Mouse (Mus musculus) NIH3T3 (cell line): ENCODE measurements around the gene Spire2.
A peak's percentile ranks its signal among the peaks of the same experiment; 100 is the strongest.
"Not testable (repeated sequence)": the region's sequence is repeated elsewhere in the genome, so short reads cannot be mapped to it uniquely, and the experiment has no call there.

Experiments
- DNase-seq: peaks from one replicate; pipeline ENCODE4 v3.0.0-alpha.2; 2012; ENCODE audit warnings: low read depth

The Spire2 gene

DNA sequence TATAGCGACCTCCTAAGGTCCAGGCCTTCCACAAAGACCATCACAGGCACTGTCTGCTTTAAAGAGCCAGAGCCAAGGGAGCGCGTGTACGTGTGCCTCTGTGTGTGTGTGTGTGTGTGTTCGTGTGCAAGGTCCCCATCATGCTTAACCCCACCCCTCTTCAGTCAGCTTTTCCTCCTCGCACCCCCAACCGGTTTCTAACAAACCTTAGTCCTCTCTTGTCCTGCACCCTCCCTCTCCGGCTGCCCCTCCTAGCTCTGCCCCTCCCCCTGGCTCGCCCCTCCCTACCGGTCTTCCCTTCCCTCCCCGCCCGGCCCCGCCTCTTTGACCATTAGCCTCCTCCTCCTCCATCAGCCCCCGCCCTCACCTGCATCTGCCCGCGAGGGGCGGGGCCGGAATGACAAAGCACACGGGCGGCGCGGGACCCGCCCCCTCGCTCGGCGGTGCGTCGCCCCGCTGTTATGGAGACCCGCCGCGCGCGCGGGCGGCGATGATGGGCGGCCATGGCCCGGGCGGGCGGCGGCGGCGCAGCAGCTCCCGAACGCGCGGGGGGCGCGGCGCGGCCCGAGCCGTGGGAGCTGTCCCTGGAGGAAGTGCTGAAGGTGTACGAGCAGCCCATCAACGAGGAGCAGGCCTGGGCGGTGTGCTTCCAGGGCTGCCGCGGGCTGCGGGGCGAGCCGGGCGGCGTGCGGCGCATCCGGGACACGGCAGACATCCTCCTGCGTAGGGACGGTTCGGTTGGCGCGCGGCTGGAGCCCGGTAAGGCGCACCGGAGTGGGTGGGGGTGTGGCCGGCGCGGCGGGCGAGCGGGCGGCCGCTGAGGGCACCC, at the start of gene Spire2:
Spire2 (plus strand) TSS at position 452 of the 829 bp plus-strand sequence.
- peak; percentile 98 for DNase-seq

DNA sequence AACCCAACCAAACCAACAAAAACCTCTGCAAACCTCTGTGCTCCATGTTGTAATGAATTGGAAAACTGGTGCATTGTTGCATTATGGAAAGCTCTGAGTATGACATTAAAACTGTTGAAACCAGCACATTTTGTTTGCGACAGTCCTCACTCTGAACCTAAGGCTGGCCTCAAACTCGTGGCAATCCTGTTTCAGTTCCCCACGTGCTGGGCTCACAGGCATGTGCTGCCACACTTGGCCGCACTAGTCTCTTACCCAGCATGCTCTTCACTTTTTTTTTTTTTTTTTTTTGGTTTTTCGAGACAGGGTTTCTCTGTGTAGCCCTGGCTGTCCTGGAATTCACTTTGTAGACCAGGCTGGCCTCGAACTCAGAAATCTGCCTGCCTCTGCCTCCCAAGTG, 49.5 kb upstream of the Spire2 start:
- DNase-seq, result not testable (repeated sequence)

DNA sequence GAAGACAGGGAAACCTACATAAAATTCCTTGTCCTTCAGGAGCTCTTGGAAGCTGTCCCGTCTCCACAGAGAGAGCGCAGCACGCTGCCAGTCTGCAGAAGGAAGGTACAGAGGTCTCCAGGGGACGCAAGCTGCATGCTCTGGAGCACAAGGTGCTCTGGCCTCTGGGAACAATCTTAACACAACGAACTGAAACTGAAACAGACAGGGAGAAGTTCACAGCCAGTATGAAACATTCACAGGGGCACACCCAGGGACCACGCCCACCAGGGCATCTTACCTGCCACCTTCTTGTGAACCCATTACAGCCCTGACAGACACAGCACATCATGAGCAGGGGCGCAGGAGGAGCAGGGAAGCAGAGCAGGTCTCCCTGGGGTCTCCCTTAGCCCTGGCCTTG, 48.5 kb upstream of the Spire2 start:
- no peak for DNase-seq

DNA sequence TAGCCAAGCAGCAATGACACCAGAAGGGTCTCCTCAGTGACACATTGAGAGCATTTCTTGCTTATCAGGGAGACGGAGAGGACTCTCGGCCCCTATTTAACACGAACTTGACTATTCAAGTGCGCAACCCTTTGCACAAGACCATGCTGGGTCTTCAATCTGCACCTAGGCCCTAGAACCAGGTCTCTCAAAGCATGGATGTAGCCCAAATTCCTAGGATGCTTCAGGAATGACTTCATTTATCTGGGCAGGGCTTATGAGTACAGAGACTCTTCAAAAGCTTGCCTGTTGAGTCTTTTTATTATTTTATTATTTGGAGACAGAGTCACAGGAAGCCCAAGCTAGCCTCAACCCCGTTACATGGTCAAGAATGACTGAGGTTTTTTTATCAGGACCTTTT, 48.0 kb upstream of the Spire2 start:
- DNase-seq, result peak; percentile 57

DNA sequence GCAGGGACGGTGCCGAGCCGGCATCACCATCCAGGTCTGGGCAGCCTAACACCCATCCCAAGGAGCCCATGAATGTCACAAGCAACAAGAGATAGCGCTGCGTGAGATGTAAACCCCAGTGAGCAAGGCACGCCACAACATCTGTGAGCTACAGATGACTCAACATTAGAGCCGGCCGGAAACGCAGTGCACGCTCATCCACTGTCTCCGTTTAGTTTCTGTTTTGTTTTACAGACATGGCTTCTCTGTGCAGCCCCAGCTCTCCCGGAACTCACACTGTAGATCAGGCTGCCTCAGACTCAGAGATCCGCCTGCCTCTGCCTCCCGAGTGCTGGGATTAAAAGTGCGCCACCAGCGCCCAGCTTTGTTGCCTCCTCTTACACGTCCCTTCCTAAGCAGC, 45.2 kb upstream of the Spire2 start:
- DNase-seq, result no peak

DNA sequence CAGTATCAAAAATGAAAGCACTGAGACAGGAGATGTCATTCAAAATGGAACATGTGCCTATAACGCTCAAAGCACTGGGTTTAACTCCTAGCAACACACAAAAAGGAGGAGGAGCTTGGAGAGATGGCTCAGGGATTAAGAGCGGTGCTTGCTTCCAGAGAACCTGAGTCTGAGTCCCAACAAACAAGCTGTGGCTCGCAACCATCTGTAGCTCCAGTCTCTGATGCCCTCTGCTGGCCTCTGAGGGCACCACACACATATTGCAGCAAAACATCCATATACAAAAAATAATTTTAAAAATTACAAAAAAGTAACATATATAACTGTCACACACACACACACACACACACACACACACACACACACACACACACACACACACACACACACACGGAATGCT, 42.3 kb upstream of the Spire2 start:
- peak; percentile 73 for DNase-seq

DNA sequence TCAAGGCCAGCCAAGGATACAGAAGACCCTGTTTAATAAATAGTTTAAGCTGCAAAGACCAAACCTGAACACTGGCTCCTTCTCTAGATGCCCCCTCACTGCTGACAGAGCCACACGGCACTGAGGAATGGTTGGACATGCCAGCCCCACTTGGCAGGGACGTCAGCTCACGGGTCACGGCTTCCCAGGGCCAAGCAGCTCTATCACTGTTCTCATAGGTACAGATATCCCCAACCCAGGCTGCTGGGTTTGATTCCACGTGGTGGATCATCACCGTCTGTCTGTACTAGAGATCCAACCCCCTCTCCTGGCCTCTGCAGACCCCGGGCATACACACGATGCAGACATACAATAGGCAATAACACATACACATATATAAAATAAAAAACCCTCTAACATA, 41.8 kb upstream of the Spire2 start:
- DNase-seq, result no peak

DNA sequence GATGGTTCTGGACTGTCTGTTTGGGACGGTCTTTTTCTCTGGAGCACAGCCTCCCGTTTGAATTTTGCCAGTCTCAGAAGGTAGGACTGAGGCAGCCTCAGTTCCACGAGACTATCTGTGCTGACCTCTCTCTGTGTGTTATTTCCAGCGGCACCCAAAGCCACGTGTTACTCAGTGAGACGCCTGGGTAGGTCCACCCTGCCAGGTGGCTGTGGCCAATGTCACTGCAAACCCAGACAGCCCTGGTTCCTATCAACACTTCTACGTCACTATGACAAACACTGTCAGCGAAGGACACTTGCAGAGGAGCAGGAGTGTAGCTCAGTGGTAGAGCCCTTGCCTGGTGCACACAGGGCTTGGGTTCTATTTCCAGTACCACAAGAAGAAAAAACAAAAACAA, 40.8 kb upstream of the Spire2 start:
- no peak for DNase-seq

DNA sequence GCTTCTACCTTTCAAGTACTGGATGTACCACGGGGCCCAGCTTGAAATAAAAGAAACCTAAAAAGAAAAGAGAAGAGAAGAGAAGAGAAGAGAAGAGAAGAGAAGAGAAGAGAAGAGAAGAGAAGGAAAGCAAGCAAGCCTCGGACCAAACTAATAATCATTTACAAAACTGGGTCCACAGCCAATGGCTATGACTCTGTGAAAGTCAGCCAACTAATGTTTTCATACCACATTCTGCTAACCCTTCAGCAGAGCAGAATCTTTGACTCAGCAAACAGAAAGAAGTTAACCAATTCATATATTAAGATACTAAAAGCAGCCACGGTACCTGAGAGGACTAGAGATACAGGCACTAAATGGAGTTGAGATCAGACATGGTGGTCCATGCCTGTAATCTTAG, 40.2 kb upstream of the Spire2 start:
- DNase-seq, result peak; percentile 16

DNA sequence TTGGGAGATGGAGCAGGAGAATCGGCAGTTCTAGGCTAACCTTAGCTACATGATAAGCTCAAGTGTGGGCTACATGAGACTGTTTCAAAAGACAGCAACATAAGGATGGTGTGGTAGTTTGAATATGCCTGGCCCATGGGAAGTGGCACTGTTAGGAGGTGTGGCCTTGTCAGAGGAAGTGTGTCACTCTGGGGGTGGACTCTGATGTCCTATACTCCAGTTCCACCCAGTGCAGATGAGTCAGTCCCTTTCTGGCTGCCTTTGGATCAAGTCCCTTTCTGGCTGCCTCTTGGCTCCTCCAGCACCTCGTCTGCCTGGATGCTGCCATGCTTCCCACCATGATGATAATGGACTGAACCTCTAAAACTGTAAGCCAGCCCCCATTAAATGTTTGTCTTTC, 39.7 kb upstream of the Spire2 start:
- no peak for DNase-seq

DNA sequence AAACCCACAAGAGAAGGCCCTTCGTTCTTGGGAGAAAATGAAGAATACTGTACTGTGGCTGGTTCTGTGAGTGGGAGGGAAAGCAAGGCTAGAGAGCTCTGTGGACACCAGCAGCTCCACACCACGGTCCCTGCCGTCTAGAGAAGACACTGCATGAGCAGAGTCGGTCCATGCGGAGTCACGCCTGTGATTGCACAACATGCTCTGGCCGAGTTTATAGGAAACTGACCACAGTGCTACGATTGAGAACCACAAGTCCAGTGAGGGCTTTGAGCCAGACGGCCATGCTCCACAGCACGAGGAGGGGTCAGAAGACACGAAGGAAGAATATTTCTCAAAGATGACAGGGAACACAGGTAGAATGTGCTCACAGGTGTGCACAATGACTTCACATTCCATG, 34.2 kb upstream of the Spire2 start:
- no peak for DNase-seq

DNA sequence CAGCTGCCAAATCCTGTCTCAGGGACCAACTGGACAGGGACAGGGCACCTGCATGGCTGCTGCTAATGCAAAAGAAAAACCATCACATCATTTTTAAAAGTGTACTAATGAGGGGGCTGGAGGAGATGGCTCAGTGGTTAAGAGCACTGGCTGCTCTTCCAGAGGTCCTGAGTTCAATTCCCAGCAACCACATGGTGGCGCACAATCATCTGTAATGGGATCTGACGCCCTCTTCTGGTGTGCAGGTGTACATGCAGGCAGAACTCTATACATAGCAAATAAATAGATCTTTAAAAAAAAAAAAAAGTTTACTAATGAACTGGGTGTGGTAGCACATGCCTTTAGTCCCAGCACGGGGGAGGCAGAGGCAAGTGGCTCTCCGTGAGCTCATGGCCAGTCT, 23.8 kb upstream of the Spire2 start:
- no peak for DNase-seq

DNA sequence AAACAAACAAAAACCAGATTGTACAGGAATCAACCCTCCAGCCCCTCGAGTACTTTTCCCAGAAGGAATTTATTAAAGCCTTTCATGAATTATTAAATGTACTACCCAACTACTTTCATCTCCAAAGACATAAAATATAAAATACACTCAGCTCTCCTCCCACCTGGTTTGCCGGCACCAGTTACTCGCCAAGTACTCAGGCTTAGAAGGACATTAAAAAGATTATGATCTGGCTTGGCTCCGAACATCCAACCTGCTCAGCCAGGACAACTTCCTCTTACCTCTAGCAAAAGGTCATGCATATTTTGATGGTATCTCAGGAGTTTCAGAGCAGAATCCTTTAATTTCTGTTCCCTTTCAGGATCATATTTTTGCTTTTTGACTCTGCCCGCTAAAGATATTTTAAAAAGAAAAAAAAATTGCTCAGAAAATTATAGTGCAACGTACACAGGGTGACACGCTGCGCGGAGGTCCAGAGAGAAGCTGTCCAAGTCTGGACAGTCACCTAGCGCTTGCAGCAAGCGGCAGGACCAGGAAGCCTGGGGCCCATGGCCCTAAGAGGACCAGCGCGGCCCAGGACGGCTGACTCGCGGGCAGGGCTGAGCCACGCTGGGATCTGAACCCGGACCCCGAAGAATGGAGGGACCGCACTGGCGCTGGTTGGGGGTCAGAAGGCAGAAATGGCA, 14.6 kb upstream of the Spire2 start:
- DNase-seq, result no peak

DNA sequence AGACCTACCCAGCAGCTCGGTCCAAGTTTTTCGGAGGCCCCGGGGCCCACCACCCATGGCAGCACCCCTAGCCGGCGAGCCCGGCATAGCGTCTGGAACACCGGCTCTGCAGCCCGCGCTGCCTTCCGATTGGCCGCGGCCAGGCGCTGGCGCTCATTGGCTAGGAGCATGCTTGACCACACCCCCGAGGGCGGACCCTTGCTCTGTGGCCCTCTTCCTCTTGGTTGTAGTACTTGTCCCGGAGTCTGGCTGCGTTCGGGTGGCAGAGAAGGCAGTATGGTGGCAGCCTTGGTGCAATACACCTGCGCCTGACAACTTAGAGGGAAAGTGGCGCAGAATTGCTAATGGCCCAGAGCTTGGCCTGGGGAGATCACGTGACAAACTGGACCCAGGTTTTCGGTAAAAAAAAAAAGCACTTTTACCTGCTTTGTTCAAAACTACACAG, 14.0 kb upstream of the Spire2 start, which contains the start of gene Fanca:
Fanca (minus strand) TSS at position 110 of the 445 bp plus-strand sequence.
- peak; percentile 96 for DNase-seq

DNA sequence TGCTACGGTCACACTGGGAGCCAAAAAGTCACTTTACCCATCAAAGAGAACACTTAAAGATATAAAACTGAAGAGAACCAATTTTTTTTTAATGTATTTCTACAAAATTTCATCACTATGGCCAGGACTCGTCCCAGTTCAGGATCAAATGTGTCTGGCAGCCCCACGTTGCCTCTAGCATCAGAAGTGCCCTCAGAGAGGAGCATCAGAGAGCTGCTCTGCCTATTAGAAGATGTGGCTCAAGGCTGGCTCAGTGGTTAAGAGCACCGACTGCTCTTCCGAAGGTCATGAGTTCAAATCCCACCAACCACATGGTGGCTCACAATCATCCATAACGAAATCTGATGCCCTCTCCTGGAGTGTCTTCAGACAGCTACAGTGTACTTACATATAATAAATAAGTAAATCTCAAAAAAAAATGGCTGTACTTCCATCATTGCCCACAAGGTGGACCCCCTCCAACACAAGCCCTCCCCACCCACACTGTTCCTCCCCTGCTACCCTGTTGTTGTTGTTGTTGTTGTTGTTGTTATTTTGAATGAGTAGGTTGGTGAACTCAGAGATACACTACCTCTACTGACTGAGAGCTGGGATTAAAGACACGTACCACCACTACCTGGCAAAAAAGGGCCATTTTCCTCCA, 12.9 kb upstream of the Spire2 start:
- DNase-seq, result peak; percentile 89

DNA sequence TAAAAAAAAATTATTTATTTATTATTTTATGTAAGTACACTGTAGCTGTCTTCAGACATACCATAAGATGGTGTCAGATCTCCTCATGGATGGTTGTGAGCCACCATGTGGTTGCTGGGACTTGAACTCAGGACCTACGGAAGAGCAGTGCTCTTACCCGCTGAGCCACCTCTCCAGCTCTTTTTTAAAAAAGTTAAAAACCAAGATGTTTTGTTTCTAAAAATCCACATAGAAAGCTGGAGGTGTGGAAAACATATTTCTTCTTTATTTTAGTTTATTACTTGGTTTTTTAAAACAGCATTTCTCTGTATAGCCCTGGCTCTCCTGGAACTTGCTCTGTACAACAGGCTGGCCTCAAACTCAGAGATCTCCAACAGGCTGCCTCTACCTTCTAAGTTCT, 4.0 kb upstream of the Spire2 start:
- DNase-seq, result no peak

DNA sequence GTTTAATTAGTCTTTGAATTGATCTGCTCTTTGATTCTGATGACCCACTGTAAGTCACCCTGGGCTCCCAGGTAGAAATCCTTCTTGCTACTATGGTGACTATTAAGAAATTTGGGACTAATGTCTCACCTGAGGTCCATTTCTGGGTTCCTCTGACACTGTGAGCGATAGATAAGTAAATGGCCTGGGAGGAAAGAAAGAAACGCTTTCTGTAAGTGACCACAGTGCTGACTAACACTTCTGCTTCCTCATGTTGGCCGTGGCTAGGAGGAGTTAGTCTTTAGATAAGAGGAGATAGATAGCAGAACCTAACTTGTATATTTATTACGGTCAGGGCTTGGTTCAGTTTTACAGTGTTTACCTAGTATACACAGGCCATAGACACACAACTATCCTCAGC, 3.2 kb upstream of the Spire2 start:
- no peak for DNase-seq

DNA sequence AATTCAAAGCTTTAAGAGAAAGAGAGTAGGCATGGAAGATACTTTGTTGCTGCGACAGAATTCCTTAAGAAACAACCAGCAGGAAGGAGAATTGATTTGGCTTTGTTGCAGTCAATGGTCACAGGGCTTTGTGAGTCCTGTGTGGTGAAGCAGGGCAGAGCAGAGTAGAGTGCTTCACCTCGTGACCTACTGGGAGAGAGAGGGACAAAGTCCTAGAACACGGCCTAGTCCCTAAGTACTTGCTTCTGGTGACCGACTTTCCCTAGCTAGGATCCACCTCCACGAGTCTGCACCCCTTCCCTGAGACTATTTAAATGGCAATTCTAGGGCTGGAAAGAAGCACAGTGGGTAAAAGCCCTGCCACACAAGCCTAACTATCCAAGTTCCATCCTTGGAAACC, 2.6 kb upstream of the Spire2 start:
- DNase-seq, result no peak

DNA sequence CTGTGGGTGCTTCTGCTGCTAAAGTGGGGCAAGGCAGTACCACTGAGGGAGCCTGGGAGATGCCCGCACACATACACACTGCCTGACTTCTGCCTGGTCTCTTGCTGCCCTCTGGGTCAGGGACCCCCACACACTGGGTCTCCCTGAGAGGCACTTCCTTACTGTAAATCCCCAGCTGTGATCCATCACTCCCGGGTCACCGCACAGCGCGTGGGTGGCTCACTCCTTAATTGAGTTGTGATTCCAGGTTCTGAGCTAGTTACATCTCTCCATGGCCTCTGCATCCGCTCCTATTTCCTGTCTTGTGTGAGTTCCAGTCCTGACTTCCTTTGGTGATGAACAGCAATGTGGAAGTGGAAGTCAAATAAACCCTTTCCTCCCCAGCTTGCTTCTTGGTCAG, 1.8 kb upstream of the Spire2 start:
- peak; percentile 36 for DNase-seq

DNA sequence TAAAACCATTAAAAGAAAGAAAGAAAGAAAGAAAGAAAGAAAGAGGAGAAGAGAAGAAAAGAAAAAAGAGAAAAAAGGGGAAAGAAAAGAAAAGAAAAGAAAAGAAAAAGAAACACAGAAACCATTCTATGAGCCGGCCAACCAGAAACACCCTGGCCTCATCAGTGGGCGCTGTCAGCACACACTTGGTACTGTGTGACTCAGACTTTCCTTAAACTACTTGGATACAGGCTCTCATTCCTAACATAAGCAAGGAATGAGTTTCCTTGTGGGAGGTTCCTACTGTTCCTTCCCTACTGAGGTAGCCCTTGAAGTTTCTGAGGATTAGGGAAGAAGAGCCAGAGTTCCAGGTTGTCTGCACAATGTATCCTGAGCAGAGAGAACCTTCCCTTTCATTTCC, 1.2 kb upstream of the Spire2 start:
- DNase-seq, result peak; percentile 89

DNA sequence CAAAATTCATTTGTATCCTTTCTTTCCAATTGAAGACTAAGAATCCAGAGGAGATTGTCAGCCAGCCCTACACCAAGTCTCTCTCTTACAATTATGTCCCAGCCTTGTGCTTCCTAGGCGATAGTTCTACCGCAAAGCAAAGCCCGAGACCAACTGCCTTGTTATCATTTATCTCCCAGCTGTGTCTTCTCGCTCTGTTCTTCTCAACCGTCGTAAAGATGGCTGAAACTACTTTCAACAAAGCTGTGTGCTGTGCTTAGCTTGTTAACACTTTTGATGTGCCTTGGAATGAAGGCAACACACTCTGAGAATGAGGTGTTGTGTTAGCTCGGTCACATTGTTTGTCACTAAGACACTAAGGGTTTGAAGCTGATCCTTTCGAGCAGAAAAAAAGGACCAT, 703 bp upstream of the Spire2 start:
- no peak for DNase-seq

DNA sequence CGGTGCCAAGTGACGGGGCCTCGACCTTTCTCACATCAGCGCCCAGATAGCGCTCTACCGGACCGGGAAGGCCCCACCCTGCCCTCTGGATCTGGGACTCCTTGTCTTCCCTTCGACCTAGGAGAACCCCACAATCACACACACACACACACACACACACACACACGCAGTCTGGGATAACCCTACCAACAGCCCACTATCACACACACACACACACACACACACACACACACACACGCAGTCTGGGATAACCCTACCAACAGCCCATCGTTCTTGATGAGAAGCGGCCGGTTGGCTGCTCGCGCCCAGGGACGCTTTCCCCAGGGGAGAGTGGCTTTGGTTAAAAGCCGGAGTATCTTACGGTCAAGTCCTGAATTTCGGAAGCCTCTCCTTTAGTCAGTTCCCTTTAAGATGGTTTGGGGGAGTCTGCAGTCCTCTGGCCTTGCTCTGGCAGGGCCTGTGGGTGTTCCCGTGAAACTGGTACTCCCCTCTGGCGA, 626 bp downstream of the Spire2 start:
- no peak for DNase-seq

DNA sequence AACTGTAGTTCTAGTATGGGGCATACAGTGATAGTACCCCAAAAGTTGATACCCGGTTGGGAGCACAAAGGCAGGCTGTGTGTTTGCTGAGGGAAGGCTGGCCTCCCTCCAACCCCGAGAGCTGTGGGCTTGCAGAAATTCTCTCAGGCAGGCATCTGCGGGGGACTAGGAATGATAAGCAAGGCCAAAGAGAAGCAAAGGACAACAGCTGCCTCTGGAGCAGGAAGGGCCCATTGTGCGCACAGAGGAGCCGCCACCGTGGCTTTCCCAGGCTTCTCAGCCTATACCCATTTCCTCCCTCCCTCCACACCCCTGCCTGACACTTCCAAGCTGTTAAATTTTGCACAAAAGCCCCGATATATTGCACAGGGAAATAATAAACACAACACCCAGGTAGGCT, 1.4 kb downstream of the Spire2 start:
- no peak for DNase-seq
